Mouse (Mus musculus): Measurements from ENCODE around the gene Ppm1e.

DNA sequence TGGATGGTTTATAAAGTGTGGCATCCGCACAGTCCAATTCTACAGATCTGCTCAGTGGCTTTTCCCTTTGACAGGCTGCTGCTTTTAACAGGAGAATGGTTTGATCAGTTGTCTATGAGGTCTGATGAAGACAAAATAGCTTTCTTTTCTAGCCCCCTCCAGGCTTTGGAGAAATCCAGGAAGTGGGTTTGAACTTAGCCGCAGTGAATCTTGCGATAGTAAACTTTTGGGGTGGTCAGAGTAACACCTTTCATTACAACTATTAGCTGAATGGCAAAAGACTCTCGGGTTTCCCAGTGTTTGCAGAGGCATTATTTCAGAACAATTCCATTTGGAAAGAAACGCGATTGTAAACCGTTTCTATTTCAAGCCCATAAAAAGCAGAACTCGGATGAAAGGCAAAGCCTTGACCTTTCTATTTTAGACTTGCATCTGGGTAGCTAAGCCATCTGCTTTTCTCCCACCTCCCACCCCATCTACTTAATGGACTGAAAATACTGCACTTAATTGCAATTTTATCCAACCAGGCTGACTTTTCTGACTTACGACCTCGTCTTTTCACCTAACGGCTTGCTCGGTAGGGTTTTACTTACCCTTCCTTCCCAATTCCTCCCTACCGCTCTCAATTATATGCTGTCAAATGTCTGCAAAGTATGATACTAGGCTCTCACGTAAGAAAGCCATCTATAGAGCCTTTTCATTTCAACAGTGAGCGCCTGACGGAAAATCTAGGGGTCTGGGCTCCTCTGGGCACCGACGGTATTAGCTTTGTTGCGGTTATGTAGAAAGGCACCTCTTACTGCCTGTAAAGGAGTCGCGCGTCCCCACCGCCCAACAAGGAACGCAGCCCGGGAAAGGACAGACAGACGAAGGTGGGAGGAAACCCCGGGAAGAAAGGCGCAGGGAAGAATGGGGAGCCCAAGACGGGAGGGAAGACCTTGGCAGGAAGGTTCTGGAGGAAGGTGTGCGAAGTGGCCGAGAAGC, 1.2 kb downstream of the Ppm1e start:
- no peak for TF ChIP-seq ZNF384 (IDR thresholded peaks at IDR 0.05; ENCODE audit: low read depth, low read length)
- TF ChIP-seq ZC3H11A (IDR thresholded peaks at IDR 0.05; ENCODE audit: borderline replicate concordance, low read depth, low read length) = no peak
- no peak for TF ChIP-seq CHD2 (IDR thresholded peaks at IDR 0.05; ENCODE audit: low read depth, low read length)
- no peak for TF ChIP-seq MAFK (IDR thresholded peaks at IDR 0.05; ENCODE audit: insufficient read depth, low read depth, low read length)
- no peak for TF ChIP-seq HCFC1 (IDR thresholded peaks at IDR 0.05; ENCODE audit: borderline replicate concordance, insufficient read depth, low read length)

Measured in ES-E14 (cell line).